Mouse (Mus musculus): ENCODE measurements at regions not wholly inside any gene's neighbourhood (a gene's known extent, or its start where the extent isn't known, plus 50 kb on each side); places are given as distances from the start of the nearest gene placed in this dataset.

DNA sequence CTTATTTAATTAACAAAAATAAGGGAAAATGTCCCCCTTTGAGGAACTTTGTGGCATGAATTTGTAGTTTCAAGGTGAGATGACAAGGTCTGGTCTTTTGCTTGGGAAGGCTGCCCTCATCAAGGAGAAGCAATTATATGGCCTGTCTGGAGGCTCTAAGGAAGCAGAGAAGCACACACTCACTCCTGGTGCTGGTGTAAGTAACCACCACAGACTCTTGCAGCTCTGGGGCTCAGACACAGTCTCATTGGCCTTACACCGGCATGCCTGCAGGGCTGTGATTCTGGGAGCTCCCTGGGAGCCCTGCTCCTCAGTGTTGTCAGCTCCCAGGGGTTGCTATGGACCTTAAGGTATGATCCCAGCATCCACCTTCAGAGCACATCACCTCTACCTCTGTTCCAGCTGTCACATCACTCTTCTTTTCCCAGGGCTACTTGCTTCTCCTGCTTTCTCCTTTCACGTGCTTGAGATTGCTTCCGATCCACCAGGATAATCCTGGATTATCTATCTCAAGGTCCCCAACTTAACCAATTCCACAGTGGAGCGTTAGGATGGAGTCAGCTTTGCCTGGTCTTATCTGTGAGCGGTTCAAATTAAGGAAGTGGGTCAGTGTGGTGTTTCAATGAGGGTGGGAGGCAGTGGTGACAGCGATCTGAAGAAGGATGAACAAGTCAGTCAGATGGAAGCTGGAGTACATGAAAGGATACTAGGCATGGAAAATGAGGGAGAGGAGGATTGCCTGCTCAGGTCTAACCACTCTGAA lies 96.0 kb upstream of the Clnk start:
- 87% methylated on average over 6 of the region's 6 CpGs for WGBS
- H3K9me3 ChIP-seq (ENCODE audit: control insufficient read depth, low read length), result no peaks in the 10 kb centered on the region
- no peaks in the 10 kb centered on the region for H3K27me3 ChIP-seq (ENCODE audit: control insufficient read depth, insufficient read depth, low read length)
- H3K9ac ChIP-seq (replicated peaks; ENCODE audit: low read depth, low read length), result no peak overlapping the region
- no peak overlapping the region for H3K4me2 ChIP-seq (ENCODE audit: low read depth, low read length)
- no peaks in the 10 kb centered on the region for H3K36me3 ChIP-seq (ENCODE audit: control insufficient read depth, insufficient read depth, low read length)
- no peaks in the 10 kb centered on the region for H3K4me1 ChIP-seq (ENCODE audit: control insufficient read depth, insufficient read depth, low read length)
- no peak overlapping the region for H3K4me3 ChIP-seq (ENCODE audit: low read depth, low read length)
- H3K27ac ChIP-seq (ENCODE audit: low read depth, low read length), result no peak overlapping the region
- ATAC-seq (ENCODE audit: low read depth), result no peak

GRCm38 (mm10) chr5:38970497-38970896 lies 93.9 kb upstream of the Clnk start:
- Histone ChIP-seq H3K27ac (ENCODE audit: low read depth, low read length) (no peak overlapping the region), H3K9ac (replicated peaks; ENCODE audit: low read depth, low read length) (no peak overlapping the region), H3K4me3 (ENCODE audit: low read depth, low read length) (no peak overlapping the region), H3K36me3 (ENCODE audit: control insufficient read depth, insufficient read depth, low read length) (no peaks in the 10 kb centered on the region), H3K9me3 (ENCODE audit: control insufficient read depth, low read length) (no peaks in the 10 kb centered on the region), H3K4me2 (ENCODE audit: low read depth, low read length) (no peak overlapping the region), H3K4me1 (ENCODE audit: control insufficient read depth, insufficient read depth, low read length) (no peaks in the 10 kb centered on the region), H3K27me3 (ENCODE audit: control insufficient read depth, insufficient read depth, low read length) (no peaks in the 10 kb centered on the region)
- no peak for ATAC-seq (ENCODE audit: low read depth)
- 89% methylated on average over 4 of the region's 4 CpGs for WGBS

DNA sequence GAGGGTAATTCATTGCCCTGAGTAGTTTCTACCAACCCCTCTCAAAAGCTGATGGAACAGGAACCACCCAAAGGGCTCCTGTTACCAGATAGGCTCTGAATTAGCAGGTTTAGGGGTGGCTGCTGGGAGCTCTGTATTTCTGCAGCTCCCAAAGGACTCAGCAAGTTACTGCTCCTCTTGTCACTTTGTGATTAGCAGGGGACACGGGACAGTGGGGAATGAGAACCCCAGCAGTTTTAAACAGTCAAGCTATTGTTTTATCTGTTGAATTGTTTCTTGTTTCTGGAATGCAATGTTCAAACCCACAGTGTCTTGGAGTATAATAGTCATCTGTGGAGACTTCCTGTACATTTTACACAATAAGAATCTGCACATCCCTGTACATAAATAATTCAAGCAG lies 90.4 kb upstream of the Clnk start:
- no peaks in the 10 kb centered on the region for H3K27me3 ChIP-seq (ENCODE audit: control insufficient read depth, insufficient read depth, low read length)
- H3K4me3 ChIP-seq (ENCODE audit: low read depth, low read length), result no peak overlapping the region
- H3K4me1 ChIP-seq (ENCODE audit: control insufficient read depth, insufficient read depth, low read length), result no peaks in the 10 kb centered on the region
- H3K27ac ChIP-seq (ENCODE audit: low read depth, low read length), result no peak overlapping the region
- H3K9ac ChIP-seq (replicated peaks; ENCODE audit: low read depth, low read length), result no peak overlapping the region
- ATAC-seq (ENCODE audit: low read depth), result no peak
- WGBS, result 34% methylated on average over 1 of the region's 1 CpGs
- H3K36me3 ChIP-seq (ENCODE audit: control insufficient read depth, insufficient read depth, low read length), result no peaks in the 10 kb centered on the region
- no peaks in the 10 kb centered on the region for H3K9me3 ChIP-seq (ENCODE audit: control insufficient read depth, low read length)
- H3K4me2 ChIP-seq (ENCODE audit: low read depth, low read length), result no peak overlapping the region

- no peak overlapping the region for H3K4me2 ChIP-seq (ENCODE audit: low read depth, low read length)
- no peak overlapping the region for H3K9ac ChIP-seq (replicated peaks; ENCODE audit: low read depth, low read length)
- H3K4me1 ChIP-seq (ENCODE audit: control insufficient read depth, insufficient read depth, low read length), result no peaks in the 10 kb centered on the region
- no peak for ATAC-seq (ENCODE audit: low read depth)
- H3K36me3 ChIP-seq (ENCODE audit: control insufficient read depth, insufficient read depth, low read length), result no peaks in the 10 kb centered on the region
- H3K4me3 ChIP-seq (ENCODE audit: low read depth, low read length), result no peak overlapping the region
- H3K9me3 ChIP-seq (ENCODE audit: control insufficient read depth, low read length), result no peaks in the 10 kb centered on the region
- no peak overlapping the region for H3K27ac ChIP-seq (ENCODE audit: low read depth, low read length)
- no peaks in the 10 kb centered on the region for H3K27me3 ChIP-seq (ENCODE audit: control insufficient read depth, insufficient read depth, low read length)
These were observed 87.8 kb upstream of the Clnk start for GRCm38 (mm10) chr5:38964445-38964844.

DNA sequence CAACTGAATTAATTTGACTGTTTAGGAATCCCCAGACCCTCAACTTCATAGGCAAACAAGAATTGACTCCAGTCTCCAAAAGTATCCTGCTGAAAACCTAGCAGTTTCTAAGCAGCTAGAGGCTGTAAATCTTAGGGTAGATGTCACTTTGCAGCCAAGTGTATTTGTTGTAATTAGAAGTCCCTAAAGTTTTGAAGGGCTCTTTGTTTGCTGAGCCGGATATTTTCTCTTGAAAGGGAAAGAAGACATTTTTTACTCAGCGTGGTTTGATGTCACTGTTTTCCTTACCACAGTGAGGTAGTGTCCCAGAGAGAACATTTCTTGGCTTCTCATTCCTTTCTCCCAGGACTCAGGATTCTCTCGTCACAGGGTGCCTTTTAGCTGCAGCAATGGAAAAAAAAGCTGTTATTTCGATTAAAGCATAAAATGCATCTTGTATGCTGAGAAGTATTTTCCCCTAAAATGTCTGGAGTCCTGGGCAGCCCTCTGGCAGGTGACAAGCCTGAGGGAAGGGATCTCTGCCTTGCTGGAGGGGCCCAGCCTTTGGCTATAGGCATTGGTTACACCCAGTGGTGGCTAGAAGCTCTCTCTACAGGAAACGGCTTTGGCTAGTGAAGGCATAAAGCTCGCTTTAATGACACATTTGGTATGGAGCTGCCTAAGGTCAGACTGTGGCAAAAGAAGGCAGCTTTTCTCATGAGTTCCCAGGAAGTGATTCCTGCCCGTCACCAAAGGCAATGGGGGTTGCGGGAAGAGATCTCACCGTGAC lies 74.1 kb upstream of the Clnk start:
- Histone ChIP-seq H3K4me1 (ENCODE audit: control insufficient read depth, insufficient read depth, low read length) (no peaks in the 10 kb centered on the region), H3K9ac (replicated peaks; ENCODE audit: low read depth, low read length) (no peak overlapping the region), H3K27me3 (ENCODE audit: control insufficient read depth, insufficient read depth, low read length) (no peaks in the 10 kb centered on the region), H3K4me2 (ENCODE audit: low read depth, low read length) (no peak overlapping the region), H3K9me3 (ENCODE audit: control insufficient read depth, low read length) (no peaks in the 10 kb centered on the region), H3K4me3 (ENCODE audit: low read depth, low read length) (no peak overlapping the region), H3K36me3 (ENCODE audit: control insufficient read depth, insufficient read depth, low read length) (no peaks in the 10 kb centered on the region), H3K27ac (ENCODE audit: low read depth, low read length) (0 out of 2 replicates have a peak overlapping the region, but pooled peaks have one; percentile 23)
- peak; percentile 84 for ATAC-seq (ENCODE audit: low read depth)
- 42% methylated on average over 9 of the region's 9 CpGs for WGBS

DNA sequence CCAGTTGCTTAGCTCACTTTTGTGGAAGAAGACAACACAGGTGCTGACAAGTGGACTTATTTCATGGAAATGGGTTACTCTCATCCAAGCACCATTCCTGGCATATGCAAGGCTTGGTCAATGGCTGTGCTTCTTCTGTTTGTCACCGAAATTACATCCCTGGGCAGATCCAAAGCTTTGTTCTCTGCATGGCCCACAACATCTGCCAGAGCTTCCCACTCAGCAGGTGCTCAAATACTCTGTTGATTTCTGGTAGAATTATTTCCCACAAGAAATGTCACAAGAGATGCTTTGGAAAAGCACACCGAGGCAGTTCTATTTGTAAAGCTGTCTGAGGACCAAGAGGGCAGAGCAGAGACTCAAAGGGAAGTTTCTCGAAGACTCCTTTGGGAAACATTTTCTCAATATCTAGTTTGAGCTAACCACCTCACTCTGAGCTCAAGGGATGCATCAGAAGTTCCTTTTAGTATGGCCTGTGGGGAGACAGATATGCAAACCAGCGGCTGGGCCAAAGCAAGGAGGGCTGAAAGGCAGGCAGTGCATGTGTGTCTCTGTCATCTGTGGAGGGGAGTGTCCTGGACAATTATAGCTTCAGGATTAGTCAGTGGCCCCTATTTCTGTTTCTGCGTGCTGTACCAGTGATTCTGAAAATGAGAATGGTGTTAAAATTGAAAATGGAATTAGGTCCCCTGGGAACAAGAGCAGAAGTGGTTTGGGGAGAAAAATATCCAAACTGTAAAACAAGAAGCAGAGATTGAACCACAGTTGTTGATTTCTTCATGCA lies 69.5 kb upstream of the Clnk start:
- Histone ChIP-seq H3K4me3 (ENCODE audit: low read depth, low read length) (no peak overlapping the region), H3K4me2 (ENCODE audit: low read depth, low read length) (no peak overlapping the region), H3K9ac (replicated peaks; ENCODE audit: low read depth, low read length) (no peak overlapping the region), H3K27ac (ENCODE audit: low read depth, low read length) (no peak overlapping the region), H3K27me3 (ENCODE audit: control insufficient read depth, insufficient read depth, low read length) (no peaks in the 10 kb centered on the region), H3K9me3 (ENCODE audit: control insufficient read depth, low read length) (no peaks in the 10 kb centered on the region), H3K36me3 (ENCODE audit: control insufficient read depth, insufficient read depth, low read length) (no peaks in the 10 kb centered on the region), H3K4me1 (ENCODE audit: control insufficient read depth, insufficient read depth, low read length) (no peaks in the 10 kb centered on the region)
- no peak for ATAC-seq (ENCODE audit: low read depth)
- 84% methylated on average over 5 of the region's 5 CpGs for WGBS

GRCm38 (mm10) chr5:38932382-38933079 lies 55.9 kb upstream of the Clnk start:
- Histone ChIP-seq H3K27ac (ENCODE audit: low read depth, low read length) (no peak overlapping the region), H3K4me3 (ENCODE audit: low read depth, low read length) (no peak overlapping the region), H3K4me2 (ENCODE audit: low read depth, low read length) (no peak overlapping the region), H3K36me3 (ENCODE audit: control insufficient read depth, insufficient read depth, low read length) (no peaks in the 10 kb centered on the region), H3K9me3 (ENCODE audit: control insufficient read depth, low read length) (no peaks in the 10 kb centered on the region), H3K9ac (replicated peaks; ENCODE audit: low read depth, low read length) (no peak overlapping the region), H3K27me3 (ENCODE audit: control insufficient read depth, insufficient read depth, low read length) (no peaks in the 10 kb centered on the region), H3K4me1 (ENCODE audit: control insufficient read depth, insufficient read depth, low read length) (no peaks in the 10 kb centered on the region)
- ATAC-seq (ENCODE audit: low read depth), result no peak
- WGBS, result 62% methylated on average over 7 of the region's 7 CpGs

DNA sequence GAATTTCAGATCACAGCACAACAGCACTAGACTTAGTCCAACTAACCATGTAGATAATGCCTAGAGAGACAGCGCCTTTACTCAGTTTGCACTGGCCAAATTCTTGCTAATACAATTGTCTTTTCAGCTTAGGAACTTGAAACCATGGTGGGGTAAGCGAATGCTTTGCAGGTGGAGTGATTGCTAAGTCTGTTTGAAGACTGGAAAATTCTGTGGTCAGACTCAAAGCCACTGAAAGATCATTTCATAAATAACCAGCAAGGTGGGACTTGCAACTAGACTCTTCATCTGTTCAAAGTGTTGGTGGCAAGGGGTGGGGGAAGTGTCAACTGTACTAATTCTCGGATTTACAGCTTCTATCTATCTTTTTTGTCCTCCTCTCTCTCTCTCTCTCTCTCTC lies 50.4 kb upstream of the Clnk start:
- no peaks in the 10 kb centered on the region for H3K4me1 ChIP-seq (ENCODE audit: control insufficient read depth, insufficient read depth, low read length)
- no peak for ATAC-seq (ENCODE audit: low read depth)
- H3K4me2 ChIP-seq (ENCODE audit: low read depth, low read length), result no peak overlapping the region
- WGBS, result 84% methylated on average over 3 of the region's 3 CpGs
- no peak overlapping the region for H3K4me3 ChIP-seq (ENCODE audit: low read depth, low read length)
- H3K36me3 ChIP-seq (ENCODE audit: control insufficient read depth, insufficient read depth, low read length), result no peaks in the 10 kb centered on the region
- H3K9me3 ChIP-seq (ENCODE audit: control insufficient read depth, low read length), result no peaks in the 10 kb centered on the region
- no peaks in the 10 kb centered on the region for H3K27me3 ChIP-seq (ENCODE audit: control insufficient read depth, insufficient read depth, low read length)
- no peak overlapping the region for H3K27ac ChIP-seq (ENCODE audit: low read depth, low read length)
- H3K9ac ChIP-seq (replicated peaks; ENCODE audit: low read depth, low read length), result no peak overlapping the region

Data from neural tube, embryonic 14.5 days (tissue).